Mouse (Mus musculus) heart, embryonic 10.5 days (tissue): Measurements from ENCODE around the gene Dnmt3b. TPM values are rescaled to one million over a fixed set of nuclear protein-coding genes. Genes with fewer than 3 reads are reported as not detected.

Source experiments
- DNase-seq: peaks from one replicate; pipeline ENCODE4 v3.0.0-alpha.2; 2017; ENCODE audit warnings: low spot score
- H3K27ac ChIP-seq: fragments of 300-500 bp; sonication (generic); 2 replicates; pipeline ENCODE4 v1.5.1; 2016; ENCODE audit warnings: mild to moderate bottlenecking
- H3K27me3 ChIP-seq: fragments of 300-500 bp; sonication (generic); 2 replicates; pipeline ENCODE4 v1.6.1; 2016; ENCODE audit warnings: mild to moderate bottlenecking; ENCODE audit not compliant: poor library complexity, insufficient read depth, severe bottlenecking
- H3K36me3 ChIP-seq: fragments of 300-500 bp; sonication (generic); 2 replicates; pipeline ENCODE4 v1.6.1; 2016; ENCODE audit warnings: mild to moderate bottlenecking, moderate library complexity
- H3K4me1 ChIP-seq: fragments of 300-500 bp; sonication (generic); 2 replicates; pipeline ENCODE4 v1.6.1; 2016; ENCODE audit warnings: mild to moderate bottlenecking
- H3K4me3 ChIP-seq: fragments of 300-500 bp; sonication (generic); 2 replicates; pipeline ENCODE4 v1.5.1; 2016; ENCODE audit warnings: mild to moderate bottlenecking, moderate library complexity
- H3K9me3 ChIP-seq: fragments of 300-500 bp; sonication (generic); 2 replicates; pipeline ENCODE4 v1.6.1; 2016; ENCODE audit warnings: mild to moderate bottlenecking, moderate library complexity
- WGBS: fragments of 180-500 bp; shearing (Covaris S2); methylation state at CpG from one replicate; pipeline ENCODE4 v1.1.7; 2016; 5-methylcytosine and 5-hydroxymethylcytosine counted together
- polyA plus RNA-seq: library from polyadenylated mRNA; unstranded; fragments of >200 nt; fragmentation: Nextera tagmentation; extraction: Ambion mirVana; gene quantifications from 2 replicates; pipeline ENCODE4 v1.2.1, GENCODE M21; 2016

Dnmt3b gene
- polyA plus RNA-seq, 1 experiment from 2014 or later, result 17.0 TPM

DNA sequence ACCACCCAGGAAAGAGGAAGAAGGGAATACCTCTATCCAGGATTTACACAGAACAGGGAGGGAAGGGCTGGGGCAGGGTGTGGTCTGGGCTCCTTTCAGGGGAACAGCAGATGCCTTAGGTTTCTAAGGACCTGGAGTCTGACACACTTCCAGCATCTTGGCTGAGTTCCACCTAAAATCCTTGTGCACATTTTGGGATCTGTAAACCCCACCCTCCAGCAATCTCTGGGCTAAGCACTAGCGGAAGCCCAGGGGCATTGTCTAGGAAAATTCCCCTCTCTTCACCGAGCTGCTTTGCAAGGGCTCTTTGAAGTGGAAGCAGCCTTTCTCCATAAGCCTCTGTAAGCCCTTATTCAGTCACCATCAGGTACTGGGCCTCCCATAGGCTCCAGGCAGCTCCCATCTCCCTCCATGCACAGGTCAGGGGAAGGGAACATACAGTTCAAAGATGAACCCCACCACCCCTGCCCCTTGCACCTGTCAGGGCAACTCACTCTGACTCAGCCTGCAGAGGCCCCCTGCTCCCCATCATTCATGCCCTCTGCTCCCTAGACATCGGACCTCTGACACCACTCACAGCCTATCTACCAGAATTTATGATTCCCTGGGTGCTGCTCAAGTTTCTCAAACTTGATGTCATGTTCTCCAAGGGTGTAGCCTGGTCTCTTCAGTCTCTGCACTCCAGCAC is 36.5 kb upstream of the Dnmt3b start:
- no peak for DNase-seq

DNA sequence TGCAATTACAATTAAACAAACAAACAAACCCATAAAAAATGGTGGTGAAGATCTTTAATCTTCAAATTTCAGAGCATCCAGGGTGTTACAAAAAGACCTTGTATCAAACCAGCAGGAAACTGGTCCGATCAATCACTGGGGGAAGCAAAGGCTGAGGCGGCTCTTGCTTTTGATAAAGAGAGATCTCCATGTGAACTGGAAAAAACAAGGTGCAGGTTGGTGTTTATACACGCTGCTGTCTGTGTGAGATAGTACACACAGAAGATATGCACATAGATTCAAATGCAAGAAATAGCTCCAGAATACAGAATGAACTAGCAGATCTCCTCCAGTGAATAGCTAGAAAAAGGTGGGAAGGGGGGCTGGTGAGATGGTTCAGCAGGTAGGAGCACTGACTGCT is 32.4 kb upstream of the Dnmt3b start:
- DNase-seq, result no peak
- Histone ChIP-seq H3K36me3 (peaks cover 55% of the 10 kb centered on the region), H3K27me3 (no peaks in the 10 kb centered on the region), H3K9me3 (no peaks in the 10 kb centered on the region), H3K4me3 (no peak overlapping the region), H3K4me1 (peaks cover 10% of the 10 kb centered on the region), H3K27ac (no peak overlapping the region)
- 82% methylated on average over 3 of the region's 3 CpGs for WGBS

More for the DNA sequence above, 36.5 kb upstream of the Dnmt3b start:
- H3K36me3 ChIP-seq, result peaks cover 14% of the 10 kb centered on the region; the same call in 1 of the 2 replicates
- no peaks in the 10 kb centered on the region for H3K9me3 ChIP-seq
- peaks cover 48% of the 10 kb centered on the region for H3K4me1 ChIP-seq
- no peaks in the 10 kb centered on the region for H3K27me3 ChIP-seq
- 43% methylated on average over 3 of the region's 3 CpGs for WGBS
- peak overlapping the region; percentile 60 for H3K27ac ChIP-seq
- no peak overlapping the region for H3K4me3 ChIP-seq

DNA sequence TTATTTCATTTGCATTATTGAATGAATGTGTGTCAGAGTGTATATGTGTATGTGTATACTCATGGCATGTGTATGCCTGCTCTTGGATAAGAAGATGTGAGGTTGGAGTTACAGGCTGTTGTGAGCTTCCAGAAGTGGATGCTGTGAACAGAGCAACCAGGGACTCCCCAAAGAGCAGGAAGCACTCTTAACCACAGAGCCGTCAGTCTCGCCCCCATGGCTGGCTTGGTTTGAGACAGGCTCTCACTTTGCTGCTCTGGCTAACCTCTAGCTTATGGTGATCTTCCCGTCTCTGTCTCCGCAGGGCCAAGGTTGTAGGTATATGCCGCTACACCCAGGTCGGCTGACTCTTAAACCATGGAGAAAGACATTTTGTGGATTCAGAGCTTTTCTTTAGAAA is 30.8 kb upstream of the Dnmt3b start:
- H3K4me1 ChIP-seq, result no peaks in the 10 kb centered on the region
- no peaks in the 10 kb centered on the region for H3K27me3 ChIP-seq
- no peak for DNase-seq
- H3K27ac ChIP-seq, result no peak overlapping the region
- H3K4me3 ChIP-seq, result no peak overlapping the region
- 84% methylated on average over 6 of the region's 6 CpGs for WGBS
- no peaks in the 10 kb centered on the region for H3K9me3 ChIP-seq
- peaks cover 69% of the 10 kb centered on the region for H3K36me3 ChIP-seq

DNA sequence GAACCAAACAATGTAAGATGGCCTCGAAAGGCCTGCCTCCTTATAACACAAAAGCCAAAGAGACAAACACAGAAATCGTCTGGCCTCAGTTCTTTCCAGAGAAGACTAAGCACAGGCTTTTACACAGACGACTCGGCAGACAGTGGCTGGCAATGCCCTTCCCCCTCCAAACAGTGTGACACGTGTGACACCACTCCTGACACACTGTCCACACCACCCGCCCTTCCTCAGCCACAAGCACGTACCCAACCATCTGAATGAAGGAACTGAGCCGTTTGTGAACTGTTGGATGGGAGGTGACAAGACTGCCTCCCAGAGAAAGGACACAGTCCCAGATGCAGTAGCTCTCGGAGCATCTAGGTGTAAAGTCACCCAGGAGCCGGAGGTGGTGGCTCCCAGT is 30.4 kb upstream of the Dnmt3b start:
- peaks cover 74% of the 10 kb centered on the region for H3K36me3 ChIP-seq
- no peaks in the 10 kb centered on the region for H3K9me3 ChIP-seq
- no peak for DNase-seq
- H3K27ac ChIP-seq, result no peak overlapping the region
- H3K27me3 ChIP-seq, result no peaks in the 10 kb centered on the region
- H3K4me3 ChIP-seq, result no peak overlapping the region
- WGBS, result 70% methylated on average over 10 of the region's 10 CpGs
- H3K4me1 ChIP-seq, result no peaks in the 10 kb centered on the region

DNA sequence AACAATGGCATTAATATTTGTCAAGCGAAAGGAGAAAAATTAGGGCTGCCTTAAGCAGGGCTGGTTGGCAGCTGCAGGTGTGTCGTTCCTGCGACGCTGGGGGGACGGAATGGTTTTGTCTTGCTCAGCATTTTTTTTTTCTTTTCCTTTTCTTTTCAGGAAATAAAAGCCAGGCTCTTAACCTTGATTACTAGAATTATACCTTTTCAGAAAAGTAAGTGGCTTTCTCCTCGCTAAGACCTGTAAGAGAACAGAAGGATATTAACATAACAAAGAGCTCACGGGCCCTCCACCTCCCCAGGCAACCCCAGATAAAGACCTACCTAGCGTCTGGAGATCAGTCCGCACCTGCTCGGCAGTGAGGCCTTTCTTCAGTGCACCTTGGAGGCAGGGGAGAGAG is 26.8 kb upstream of the Dnmt3b start:
- no peak overlapping the region for H3K27ac ChIP-seq
- H3K4me3 ChIP-seq, result no peak overlapping the region
- H3K9me3 ChIP-seq, result no peaks in the 10 kb centered on the region
- no peak for DNase-seq
- H3K4me1 ChIP-seq, result peaks cover 3% of the 10 kb centered on the region; the same call in 1 of the 2 replicates
- peaks cover 93% of the 10 kb centered on the region for H3K36me3 ChIP-seq
- 70% methylated on average over 10 of the region's 10 CpGs for WGBS
- no peaks in the 10 kb centered on the region for H3K27me3 ChIP-seq

DNA sequence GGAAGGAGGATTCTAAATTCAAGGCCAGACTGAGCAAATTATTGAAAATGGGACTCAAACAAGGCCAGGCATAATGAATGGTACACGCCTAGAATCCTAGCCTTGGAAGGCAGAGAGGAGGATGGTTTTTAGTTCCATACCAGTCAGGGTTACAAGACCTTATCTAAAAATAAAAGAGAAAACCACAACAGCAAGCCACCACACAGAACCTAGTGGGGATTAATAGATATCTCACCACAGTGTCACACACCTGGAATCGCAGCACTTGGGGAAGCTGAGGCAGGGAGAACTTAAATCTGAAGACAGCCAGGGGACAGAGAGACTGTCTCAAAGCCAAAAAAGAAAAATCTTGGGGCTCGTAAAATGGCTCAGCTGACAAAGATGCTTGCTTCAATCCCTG is 18.3 kb upstream of the Dnmt3b start:
- WGBS, result 80% methylated on average over 3 of the region's 3 CpGs
- H3K4me1 ChIP-seq, result peaks cover 17% of the 10 kb centered on the region
- no peaks in the 10 kb centered on the region for H3K9me3 ChIP-seq
- H3K4me3 ChIP-seq, result no peak overlapping the region
- no peak overlapping the region for H3K27ac ChIP-seq
- peaks cover 33% of the 10 kb centered on the region for H3K36me3 ChIP-seq
- no peak for DNase-seq
- no peaks in the 10 kb centered on the region for H3K27me3 ChIP-seq

DNA sequence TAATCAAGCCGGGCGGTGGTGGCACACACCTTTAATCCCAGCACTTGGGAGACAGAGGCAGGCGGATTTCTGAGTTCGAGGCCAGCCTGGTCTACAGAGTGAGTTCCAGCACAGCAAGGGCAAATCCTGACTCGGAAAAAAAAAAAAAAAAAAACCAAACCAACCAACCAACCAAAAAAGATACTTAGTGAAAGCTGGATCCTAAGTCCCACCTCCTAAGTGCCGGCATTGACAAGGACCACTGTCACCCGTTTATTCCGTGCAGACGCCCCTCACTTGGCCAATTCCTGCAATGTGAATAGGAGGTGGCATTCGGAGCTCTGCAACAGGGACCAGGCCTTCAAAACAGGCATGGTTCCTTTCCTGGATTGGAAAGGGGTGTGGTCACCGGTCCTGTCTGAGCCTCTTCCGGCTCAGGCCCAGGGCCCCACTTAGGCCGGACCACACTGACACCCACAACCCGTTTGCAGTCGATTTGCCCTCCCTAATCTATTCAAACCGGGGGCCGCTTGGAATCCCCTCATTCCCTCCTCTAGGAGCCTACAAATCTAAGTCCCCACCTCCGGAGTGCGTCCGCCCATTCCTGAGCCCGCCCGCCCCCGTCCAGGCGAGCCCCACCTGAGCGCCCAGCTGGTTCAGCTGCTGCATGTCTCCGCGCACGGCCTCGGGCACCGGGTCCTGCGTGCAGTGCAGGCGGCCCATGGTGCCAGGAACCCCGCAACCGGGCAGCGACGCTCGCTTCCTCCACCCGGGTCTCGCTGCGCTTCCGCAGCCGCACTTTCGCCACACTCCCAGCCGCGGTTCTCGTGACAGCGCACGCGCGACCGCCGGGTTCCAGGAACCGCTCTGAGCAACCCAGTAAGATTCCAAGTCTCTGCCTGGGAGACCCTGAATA is 17.0 kb upstream of the Dnmt3b start, which contains the start of gene Commd7:
Gene Commd7, minus strand, starts transcription at position 806 of the 895 bp plus-strand sequence.
- 4% methylated on average over 53 of the region's 53 CpGs for WGBS
- H3K4me3 ChIP-seq, result peak within 1 kb of the TSS; percentile 90
- H3K36me3 ChIP-seq, result peaks cover 20% of the 10 kb centered on the region
- peaks cover 17% of the 10 kb centered on the region for H3K4me1 ChIP-seq
- DNase-seq, result peak; percentile 89
- H3K9me3 ChIP-seq, result no peaks in the 10 kb centered on the region
- no peaks in the 10 kb centered on the region for H3K27me3 ChIP-seq
- H3K27ac ChIP-seq, result peak within 1 kb of the TSS; percentile 98

DNA sequence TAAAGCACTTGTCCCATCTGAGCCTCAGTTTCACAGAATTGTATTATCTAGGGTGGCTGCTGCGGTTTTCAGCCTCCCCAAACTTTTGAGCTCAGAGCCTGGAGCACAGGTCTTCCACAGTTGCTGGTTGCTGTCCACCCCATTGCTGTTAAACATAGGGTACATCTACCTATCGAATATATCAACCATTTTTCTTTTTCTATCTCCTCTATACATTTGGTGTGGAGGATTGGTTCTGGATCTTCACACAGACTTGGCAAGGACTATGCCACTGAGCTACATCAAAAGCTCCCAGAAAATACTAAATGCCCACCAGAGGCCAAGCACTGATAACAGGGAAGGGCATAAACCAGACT is 16.4 kb upstream of the Dnmt3b start:
- peaks cover 17% of the 10 kb centered on the region for H3K4me1 ChIP-seq
- no peaks in the 10 kb centered on the region for H3K9me3 ChIP-seq
- no peaks in the 10 kb centered on the region for H3K27me3 ChIP-seq
- H3K4me3 ChIP-seq, result peak overlapping the region; percentile 90
- peak overlapping the region; percentile 98 for H3K27ac ChIP-seq
- 18% methylated on average over 2 of the region's 2 CpGs for WGBS
- peaks cover 14% of the 10 kb centered on the region for H3K36me3 ChIP-seq
- no peak for DNase-seq

DNA sequence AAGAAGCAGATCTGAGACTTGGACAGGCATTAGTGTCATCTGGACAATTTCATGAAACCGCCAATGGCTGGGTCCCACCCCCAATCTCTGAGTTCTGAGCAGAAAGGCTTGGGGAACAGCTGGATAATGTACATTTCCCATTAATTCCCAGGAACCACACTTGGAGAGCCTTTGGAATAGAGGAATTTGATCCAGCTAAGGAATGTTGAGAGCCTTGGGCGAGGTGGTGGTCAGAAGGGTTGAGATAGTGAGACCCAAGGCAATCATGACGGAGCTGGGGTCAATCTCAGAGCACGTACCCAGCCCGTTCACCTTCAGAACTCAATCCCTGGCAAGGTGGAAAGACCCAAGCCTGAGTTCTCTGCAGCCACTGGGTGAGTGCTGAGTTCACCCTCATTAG is 16.0 kb upstream of the Dnmt3b start:
- Histone ChIP-seq H3K4me3 (peak overlapping the region; percentile 90; the same call in 1 of the 2 replicates), H3K27me3 (no peaks in the 10 kb centered on the region), H3K27ac (peak overlapping the region; percentile 98; the same call in 1 of the 2 replicates), H3K36me3 (peaks cover 10% of the 10 kb centered on the region), H3K9me3 (no peaks in the 10 kb centered on the region), H3K4me1 (peaks cover 17% of the 10 kb centered on the region)
- no peak for DNase-seq
- WGBS, result 42% methylated on average over 5 of the region's 5 CpGs

DNA sequence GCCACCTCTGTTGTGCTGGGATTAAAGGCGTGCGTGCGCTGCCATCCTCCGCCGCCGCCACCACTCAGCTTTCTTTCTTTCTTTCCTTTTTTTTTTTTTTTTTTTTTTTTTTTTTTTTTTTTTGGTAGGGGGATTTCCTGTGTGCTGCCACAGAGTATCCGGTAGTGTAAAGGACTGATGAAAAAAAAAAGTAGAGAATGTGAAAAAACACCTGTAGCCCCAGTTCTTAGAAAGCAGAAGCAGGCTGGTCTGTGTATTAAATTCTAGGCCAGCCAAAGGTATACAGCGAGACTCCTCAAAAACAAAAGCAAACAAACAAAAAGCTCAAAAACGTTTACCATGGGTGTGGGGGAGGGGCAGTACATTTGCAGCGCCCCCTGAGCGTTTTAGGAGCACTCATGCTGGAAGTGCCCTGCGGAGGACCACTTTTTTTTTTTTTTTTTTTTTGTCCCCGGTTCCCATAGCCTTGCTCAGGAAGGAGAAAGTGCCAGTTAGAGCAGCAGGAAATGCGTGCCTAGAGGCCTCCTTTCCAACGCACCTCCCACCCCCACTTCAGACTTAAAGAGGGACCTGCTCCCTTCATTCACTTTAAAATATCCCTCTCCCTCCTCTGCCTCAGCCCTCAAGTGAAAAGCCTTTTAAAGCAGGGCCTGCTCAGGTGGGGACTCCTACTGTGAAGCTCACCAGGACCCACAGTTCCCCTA is 10.1 kb upstream of the Dnmt3b start:
- Histone ChIP-seq H3K4me3 (0 out of 2 replicates have a peak overlapping the region, but pooled peaks have one; percentile 15), H3K9me3 (no peaks in the 10 kb centered on the region), H3K27me3 (no peaks in the 10 kb centered on the region; the same call in 1 of the 2 replicates), H3K27ac (peak overlapping the region; percentile 62), H3K4me1 (peaks cover 5% of the 10 kb centered on the region; the same call in 1 of the 2 replicates), H3K36me3 (no peaks in the 10 kb centered on the region)
- DNase-seq, result no peak
- WGBS, result 18% methylated on average over 15 of the region's 15 CpGs

DNA sequence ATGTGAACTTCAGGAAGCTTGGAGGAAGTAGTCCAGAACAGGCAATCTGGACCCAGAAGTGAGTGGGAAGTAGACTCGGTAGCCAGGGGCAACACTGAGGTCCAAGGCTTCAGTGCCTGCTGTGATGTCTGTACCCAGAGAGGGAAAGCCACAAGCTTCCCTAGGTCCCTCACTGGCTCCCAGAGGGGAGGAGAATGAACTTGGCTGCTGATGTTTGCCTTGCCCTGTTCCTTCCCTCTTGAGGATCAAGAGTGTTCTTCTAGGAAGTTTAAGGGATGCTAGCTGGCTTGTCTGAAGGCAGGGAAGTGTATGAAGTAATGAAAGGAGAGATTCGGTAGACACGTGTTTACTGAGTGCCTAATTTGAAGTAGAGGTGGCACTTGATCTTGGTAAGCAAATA is 6.8 kb upstream of the Dnmt3b start:
- no peak for DNase-seq

DNA sequence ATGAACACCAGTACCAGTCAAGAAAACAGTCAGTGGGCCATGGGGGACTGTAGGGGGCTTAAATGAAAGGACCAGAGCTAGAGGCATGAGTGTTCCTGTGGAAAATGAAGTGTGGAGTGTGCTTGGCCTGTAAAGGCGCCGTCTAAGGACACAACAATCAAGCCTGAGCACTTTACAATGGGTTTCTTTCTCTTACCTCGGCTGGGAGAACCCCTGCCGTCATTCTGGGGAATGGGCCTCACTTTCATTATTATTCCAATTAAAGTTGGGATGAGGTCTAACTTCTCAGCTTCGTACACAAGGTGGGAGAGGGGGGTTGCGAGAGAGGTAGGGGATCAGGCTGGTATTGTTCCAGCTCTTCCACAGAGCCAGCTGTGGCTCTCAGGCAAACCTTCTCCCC is 6.3 kb upstream of the Dnmt3b start:
- no peaks in the 10 kb centered on the region for H3K9me3 ChIP-seq
- WGBS, result 52% methylated on average over 6 of the region's 6 CpGs
- peaks cover 5% of the 10 kb centered on the region; the same call in 1 of the 2 replicates for H3K4me1 ChIP-seq
- DNase-seq, result no peak
- no peak overlapping the region for H3K4me3 ChIP-seq
- no peaks in the 10 kb centered on the region for H3K36me3 ChIP-seq
- no peak overlapping the region for H3K27ac ChIP-seq
- H3K27me3 ChIP-seq, result peaks cover 2% of the 10 kb centered on the region; the same call in 1 of the 2 replicates

More for the DNA sequence above, 6.8 kb upstream of the Dnmt3b start:
- Histone ChIP-seq H3K27me3 (no peaks in the 10 kb centered on the region; the same call in 1 of the 2 replicates), H3K9me3 (no peaks in the 10 kb centered on the region), H3K27ac (no peak overlapping the region), H3K36me3 (no peaks in the 10 kb centered on the region), H3K4me3 (no peak overlapping the region), H3K4me1 (peaks cover 5% of the 10 kb centered on the region; the same call in 1 of the 2 replicates)
- 23% methylated on average over 3 of the region's 3 CpGs for WGBS
